Mouse (Mus musculus) cerebellum, adult 2 months (tissue): ENCODE data around the gene Miga1.

ENCODE experiments used
- CTCF ChIP-seq: fragments of 200-500 bp; IDR thresholded peaks from 2 replicates; pipeline ENCODE4 v1.5.1; 2011; ENCODE audit warnings: low read depth, mild to moderate bottlenecking, control low read depth, low read length, moderate library complexity, borderline replicate concordance; ENCODE audit not compliant: insufficient read depth
- POLR2A ChIP-seq: fragments of 200-500 bp; IDR thresholded peaks from 2 replicates; pipeline ENCODE4 v1.6.1; 2011; ENCODE audit warnings: low read length, control low read depth, borderline replicate concordance; ENCODE audit not compliant: insufficient read depth

DNA sequence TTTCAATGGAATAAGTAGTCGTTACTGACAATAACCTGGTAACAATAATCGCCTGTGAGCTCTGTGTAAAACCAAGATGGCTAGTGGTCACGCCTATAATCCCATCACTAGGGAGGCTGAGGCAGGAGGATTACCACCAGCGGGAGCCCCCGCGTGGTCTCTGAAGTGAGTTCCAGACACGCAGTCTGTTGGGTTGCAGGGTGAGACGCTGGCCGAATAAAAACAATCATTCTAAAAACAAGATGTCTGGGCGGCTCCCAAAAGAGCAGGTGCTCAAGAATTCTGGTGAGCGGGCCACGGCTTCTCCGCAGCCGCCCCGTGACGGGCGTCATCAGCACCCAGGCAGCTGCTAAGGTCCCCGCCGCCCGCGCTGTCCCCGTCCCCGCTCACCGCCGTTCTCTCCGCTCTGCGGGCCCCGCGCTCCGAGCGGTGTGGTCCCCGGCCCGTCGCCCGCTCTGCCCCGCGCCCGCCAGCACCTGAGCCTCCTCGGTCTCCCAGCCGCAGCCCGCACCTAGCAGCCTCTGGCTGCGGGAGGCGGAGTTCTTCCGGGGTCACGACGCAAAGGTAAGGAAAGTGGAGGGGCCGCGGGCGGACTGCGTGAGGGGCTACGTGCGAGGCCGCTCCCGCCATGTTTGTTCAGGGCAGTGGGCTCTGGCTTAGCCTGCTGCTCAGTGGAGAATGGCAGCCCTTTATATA, at the start of gene Miga1:
- TF ChIP-seq POLR2A = peak; percentile 73
- no peak for TF ChIP-seq CTCF
